Mouse (Mus musculus) macrophage (primary cell): ENCODE results near the gene Il34. TPM values are rescaled to one million over a fixed set of nuclear protein-coding genes. Genes with fewer than 3 reads are reported as not detected.

Experiments
- H3K27ac ChIP-seq: fragments of 350-480 bp; formaldehyde crosslinking; 2 replicates; pipeline ENCODE4 v1.9.0; 2021
- H3K36me3 ChIP-seq: fragments of 350-480 bp; formaldehyde crosslinking; 2 replicates; pipeline ENCODE4 v1.9.0; 2021; ENCODE audit errors: inconsistent target
- H3K4me3 ChIP-seq: fragments of 350-480 bp; formaldehyde crosslinking; 2 replicates; pipeline ENCODE4 v1.9.0; 2021; ENCODE audit errors: inconsistent target
- H3K79me2 ChIP-seq: fragments of 350-480 bp; formaldehyde crosslinking; 2 replicates; pipeline ENCODE4 v1.9.0; 2021; ENCODE audit errors: inconsistent target
- WGBS: methylation state at CpG from one replicate; pipeline ENCODE4 v1.1.7; 2026; ENCODE audit warnings: inconsistent platforms; ENCODE audit not compliant: missing documents; 5-methylcytosine and 5-hydroxymethylcytosine counted together
- polyA plus RNA-seq: library from polyadenylated mRNA; stranded (reverse); fragments of 250-400 nt; gene quantifications from 3 replicates; pipeline ENCODE4 v1.2.4, GENCODE M21; 2018; ENCODE audit warnings: inconsistent platforms

The Il34 gene
- polyA plus RNA-seq, 1 experiment from 2014 or later, result not detected

DNA sequence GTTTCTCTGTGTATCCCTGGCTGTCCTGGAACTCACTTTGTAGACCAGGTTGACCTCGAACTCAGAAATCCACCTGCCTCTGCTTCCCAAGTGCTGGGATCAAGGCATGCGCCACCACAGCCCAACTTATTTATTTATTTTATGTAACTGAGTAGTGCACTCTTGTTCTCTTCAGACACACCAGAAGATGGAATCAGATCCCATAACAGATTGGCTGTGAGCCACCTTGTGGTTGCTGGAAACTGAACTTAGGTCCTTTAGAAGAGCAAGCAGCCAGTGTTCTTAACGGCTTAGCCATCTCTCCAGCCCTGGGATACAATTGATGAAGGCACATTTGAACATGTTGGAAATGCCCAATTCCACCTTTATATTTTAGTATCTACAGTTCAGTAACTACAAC is 12.9 kb upstream of the Il34 start:
- H3K36me3 ChIP-seq, result peaks cover 98% of the 10 kb centered on the region
- peaks cover 28% of the 10 kb centered on the region; the same call in 1 of the 2 replicates for H3K79me2 ChIP-seq
- WGBS, result 94% methylated on average over 3 of the region's 3 CpGs
- no peak overlapping the region for H3K4me3 ChIP-seq
- H3K27ac ChIP-seq, result no peak overlapping the region

DNA sequence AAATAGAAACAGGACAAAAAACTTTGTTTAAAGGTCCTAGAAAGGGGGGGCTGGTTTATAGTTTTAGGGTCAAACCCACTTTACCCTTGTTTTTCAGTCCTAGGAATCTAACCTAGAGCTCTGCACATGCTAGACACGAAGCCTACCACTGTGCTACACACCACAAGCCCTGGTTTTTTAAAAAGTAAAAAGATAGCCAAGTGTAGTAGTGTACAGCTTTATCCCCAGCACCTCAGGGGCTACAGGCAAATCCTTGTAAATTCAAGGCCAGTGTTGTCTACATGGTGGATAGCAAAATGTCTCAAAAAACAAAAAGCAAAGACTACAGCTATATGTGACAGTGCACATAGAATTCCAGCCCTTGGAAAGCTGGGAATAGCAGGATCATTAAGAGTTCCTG is 11.3 kb upstream of the Il34 start:
- Histone ChIP-seq H3K36me3 (peaks cover 98% of the 10 kb centered on the region), H3K27ac (no peak overlapping the region), H3K79me2 (peaks cover 13% of the 10 kb centered on the region; the same call in 1 of the 2 replicates), H3K4me3 (no peak overlapping the region)
- 93% methylated on average over 1 of the region's 1 CpGs for WGBS

DNA sequence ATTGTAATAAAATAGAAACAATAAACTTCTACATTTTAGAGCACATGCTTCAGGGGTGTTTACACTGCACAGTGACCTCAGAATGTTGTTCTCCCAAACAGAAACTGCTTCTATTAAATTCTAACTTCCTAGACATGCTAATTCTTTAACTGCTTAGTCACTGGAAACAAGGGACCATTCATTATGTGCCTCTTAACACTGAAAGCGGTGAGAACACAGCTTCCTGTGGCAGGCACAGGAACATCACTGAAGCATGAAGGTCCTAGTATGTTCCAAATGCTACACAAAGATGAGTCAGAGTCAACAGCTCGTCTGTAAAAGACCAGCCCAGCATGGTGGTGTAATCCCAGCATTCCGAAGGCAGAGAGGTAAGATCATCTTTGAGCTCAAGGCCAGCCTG is 9.6 kb upstream of the Il34 start:
- H3K27ac ChIP-seq, result no peak overlapping the region
- H3K4me3 ChIP-seq, result no peak overlapping the region
- H3K36me3 ChIP-seq, result peaks cover 98% of the 10 kb centered on the region
- 91% methylated on average over 3 of the region's 3 CpGs for WGBS
- H3K79me2 ChIP-seq, result peaks cover 2% of the 10 kb centered on the region; the same call in 1 of the 2 replicates

DNA sequence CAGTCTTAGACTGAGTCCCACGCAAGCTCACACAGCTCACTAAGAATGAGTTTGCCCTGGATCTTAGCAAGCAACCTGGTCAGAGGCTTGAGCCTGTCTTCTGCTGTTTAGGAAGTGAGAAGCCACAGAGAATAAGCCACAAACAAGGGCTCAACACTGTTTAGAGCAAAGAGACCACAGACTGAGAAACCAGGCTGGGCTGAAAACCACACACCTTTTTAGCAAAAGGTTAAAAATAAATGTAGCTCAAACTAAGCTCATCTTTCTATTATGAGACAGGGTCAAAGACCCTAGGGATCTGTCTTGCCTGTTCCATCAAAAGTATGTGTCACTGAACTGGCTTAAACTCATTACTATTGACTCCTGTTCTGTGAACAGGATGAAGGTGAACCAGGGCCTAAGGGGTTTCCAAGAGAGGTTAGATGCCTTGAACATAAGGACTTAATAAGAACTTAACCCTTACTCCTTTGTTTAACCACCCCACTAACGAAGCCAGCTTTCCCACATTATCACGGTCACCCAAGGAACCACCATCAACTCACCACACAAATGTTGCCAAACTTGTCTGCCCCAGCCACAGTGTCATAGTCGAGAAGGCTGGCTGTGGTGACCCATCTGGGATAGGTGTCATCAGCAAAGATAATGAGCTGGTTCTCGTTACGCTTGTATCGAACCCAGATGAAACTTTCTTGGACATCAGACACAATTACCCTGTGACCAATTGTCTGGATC is 7.5 kb upstream of the Il34 start:
- no peak overlapping the region for H3K4me3 ChIP-seq
- no peaks in the 10 kb centered on the region; the same call in 1 of the 2 replicates for H3K79me2 ChIP-seq
- WGBS, result 83% methylated on average over 7 of the region's 7 CpGs
- no peak overlapping the region for H3K27ac ChIP-seq
- H3K36me3 ChIP-seq, result peaks cover 86% of the 10 kb centered on the region

DNA sequence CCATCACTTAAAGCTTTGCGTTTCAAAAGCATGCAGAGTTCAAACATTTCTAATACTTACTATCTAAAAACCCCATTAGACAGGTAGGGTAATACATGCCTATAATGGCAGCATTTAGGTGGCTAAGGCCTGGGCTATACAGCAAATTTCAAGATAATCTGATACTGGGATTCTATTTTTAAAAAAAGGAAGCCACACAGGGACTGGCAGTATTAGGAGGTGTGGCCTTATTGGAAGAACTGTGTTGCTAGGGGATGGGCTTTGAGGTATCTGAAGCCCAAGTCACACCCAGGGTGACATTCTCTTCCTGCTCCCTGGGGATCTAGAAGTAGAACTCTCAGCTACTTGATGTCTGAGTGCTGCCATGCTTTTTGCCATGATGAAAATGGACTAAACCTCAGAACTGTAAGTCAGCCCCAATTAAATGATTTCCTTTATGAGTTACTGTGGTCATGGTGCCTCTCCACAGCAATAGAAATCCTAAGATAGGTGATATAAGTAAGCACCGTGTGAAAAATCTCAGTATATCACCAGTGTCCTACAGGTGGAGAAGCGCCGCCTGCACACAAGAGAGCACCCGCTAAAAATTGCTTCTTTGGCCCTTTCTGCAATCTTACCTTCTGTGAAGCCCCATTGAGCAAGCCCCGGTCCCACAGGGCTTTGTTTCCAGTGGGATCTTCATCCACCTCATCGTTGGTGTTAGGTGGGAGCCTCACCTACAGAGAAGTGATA is 6.8 kb upstream of the Il34 start:
- 93% methylated on average over 7 of the region's 7 CpGs for WGBS
- H3K4me3 ChIP-seq, result no peak overlapping the region
- H3K79me2 ChIP-seq, result no peaks in the 10 kb centered on the region; the same call in 1 of the 2 replicates
- H3K36me3 ChIP-seq, result peaks cover 80% of the 10 kb centered on the region
- H3K27ac ChIP-seq, result no peak overlapping the region

DNA sequence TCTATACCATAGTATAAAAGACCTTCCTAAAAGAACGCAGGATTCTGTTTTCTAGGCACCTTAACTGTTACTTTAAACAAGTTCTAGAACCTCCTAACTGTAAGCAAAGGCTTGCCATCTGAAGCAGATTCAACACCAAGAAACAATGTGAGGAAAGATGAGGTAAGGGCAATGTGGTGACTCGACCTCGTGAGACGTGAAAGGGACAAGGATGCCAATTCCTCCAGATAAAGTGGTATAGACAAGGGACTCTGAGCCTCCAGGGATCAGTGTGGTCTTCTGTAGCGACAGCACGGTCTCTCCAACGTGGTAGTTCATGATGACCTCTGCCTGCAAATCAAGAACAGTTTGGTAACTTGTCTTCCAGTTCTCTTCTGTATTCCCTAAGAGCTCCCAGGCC is 6.1 kb upstream of the Il34 start:
- peaks cover 73% of the 10 kb centered on the region for H3K36me3 ChIP-seq
- 90% methylated on average over 7 of the region's 7 CpGs for WGBS
- no peak overlapping the region for H3K4me3 ChIP-seq
- H3K79me2 ChIP-seq, result no peaks in the 10 kb centered on the region
- no peak overlapping the region for H3K27ac ChIP-seq

DNA sequence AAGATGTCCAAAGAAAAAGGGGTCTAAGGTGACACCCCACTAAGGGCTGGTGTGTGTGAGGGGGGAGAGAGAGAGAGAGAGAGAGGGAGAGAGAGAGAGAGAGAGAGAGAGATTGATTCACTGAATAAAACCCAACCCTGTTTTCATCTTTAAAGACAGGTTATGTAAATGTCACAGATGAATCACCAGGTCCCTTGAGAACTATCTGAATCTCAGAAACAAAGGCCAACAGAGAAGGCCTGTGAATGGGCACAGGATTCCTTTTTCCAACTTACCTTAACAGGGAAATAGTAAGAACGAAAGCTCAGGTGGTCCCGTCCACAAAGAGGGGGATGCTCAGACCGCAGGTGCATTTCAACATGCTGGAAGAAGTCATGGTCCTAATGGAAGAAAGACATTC is 5.4 kb upstream of the Il34 start:
- Histone ChIP-seq H3K27ac (no peak overlapping the region), H3K4me3 (no peak overlapping the region), H3K79me2 (no peaks in the 10 kb centered on the region), H3K36me3 (peaks cover 66% of the 10 kb centered on the region)
- WGBS, result 95% methylated on average over 3 of the region's 3 CpGs

DNA sequence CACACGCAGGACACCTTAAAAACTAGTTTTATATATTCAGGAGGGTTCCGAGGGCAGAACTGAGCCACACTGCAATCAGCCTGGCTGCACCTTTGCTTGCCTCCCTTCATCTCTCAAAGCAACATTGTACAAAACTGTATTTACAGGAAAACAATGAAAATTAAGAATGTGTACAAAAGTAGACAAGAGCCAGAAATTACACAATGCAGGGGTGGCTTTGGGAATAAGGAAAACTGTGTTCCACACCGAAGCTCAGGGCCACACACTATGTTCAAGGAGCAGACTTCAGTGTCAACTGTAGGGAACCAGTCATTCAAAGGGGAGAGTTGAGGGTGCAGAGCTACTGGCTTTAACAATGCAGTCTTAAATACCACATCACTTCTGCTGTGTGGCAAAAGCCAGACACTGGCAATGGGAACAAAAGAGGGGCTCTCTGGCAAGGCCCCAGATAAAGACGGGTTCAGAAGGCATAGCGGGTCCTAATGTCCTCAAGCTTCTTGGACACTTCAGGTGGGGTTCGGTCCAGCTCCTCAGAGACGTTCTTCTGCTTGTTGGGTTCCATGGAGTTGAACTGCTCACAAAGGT is 4.8 kb upstream of the Il34 start:
- 95% methylated on average over 6 of the region's 7 CpGs for WGBS
- H3K79me2 ChIP-seq, result no peaks in the 10 kb centered on the region
- no peak overlapping the region for H3K4me3 ChIP-seq
- peaks cover 61% of the 10 kb centered on the region for H3K36me3 ChIP-seq
- H3K27ac ChIP-seq, result no peak overlapping the region

DNA sequence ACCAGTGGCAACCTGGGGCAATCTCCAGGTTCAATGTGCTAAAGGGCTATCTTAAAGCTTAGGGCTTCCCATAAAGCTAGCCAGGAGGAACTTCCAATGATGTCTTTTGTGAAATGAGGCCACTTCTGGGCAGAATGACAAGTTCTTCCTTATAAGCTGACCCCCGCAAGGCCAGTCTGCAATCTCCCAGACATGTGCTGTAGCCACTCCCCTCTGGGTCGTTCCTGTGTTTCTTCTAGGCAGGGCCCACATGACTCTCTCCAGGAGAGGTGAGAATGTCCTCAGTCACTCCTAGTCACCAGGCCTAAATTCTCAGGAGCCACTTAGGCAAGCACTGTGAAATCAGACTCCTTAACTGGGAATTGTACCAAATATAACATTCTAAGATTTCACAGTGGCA is 4.1 kb upstream of the Il34 start:
- WGBS, result 70% methylated on average over 2 of the region's 2 CpGs
- peaks cover 54% of the 10 kb centered on the region for H3K36me3 ChIP-seq
- no peaks in the 10 kb centered on the region for H3K79me2 ChIP-seq
- H3K27ac ChIP-seq, result no peak overlapping the region
- H3K4me3 ChIP-seq, result no peak overlapping the region

DNA sequence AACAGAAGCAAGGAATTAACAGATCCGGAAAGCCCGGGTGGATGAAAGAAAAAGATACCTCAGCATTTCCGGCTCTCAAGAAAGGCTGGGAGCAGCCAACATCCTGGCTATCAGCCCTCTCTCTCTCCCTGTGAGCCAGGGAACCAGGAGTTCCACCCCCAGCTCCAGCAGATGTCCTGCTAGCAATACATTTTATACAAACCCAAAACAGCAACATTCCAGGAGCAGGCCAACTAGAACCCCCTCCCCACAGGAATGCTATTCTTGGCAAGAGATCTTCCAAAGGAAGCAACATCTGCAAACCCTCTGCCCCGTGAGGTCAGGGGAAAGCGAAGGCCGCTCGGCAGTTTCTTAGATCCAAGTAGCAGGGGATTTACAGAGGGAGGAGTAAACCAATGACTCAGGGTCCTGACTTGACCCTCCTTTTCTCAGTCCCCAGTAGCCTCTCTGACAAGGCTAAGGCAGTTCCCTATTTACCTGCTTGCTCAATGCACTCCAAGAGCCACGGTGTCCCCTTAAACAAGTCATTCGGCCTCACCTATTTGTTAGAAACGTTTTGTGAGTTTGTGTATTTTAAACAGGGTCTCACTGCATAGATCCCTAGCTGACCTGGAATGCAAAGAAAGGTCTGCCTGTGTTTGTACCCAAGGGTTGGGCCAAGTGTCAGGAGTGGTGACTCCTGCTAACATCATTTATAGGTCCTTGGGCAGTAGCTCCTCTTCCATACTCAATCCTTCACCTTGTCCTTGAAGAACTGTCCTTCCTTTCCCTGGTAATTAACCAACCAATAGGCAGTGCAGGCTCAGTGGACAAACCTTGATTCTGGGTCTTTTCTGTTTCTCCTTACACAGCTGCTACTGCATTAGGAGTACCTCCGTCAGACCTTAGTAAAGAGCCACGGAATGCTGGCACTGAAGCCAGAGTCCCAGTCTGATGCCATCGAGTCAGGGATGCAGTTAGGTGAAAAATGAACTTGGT is 3.1 kb upstream of the Il34 start:
- WGBS, result 85% methylated on average over 13 of the region's 13 CpGs
- H3K79me2 ChIP-seq, result no peaks in the 10 kb centered on the region
- no peak overlapping the region for H3K4me3 ChIP-seq
- no peak overlapping the region for H3K27ac ChIP-seq
- H3K36me3 ChIP-seq, result peaks cover 44% of the 10 kb centered on the region

DNA sequence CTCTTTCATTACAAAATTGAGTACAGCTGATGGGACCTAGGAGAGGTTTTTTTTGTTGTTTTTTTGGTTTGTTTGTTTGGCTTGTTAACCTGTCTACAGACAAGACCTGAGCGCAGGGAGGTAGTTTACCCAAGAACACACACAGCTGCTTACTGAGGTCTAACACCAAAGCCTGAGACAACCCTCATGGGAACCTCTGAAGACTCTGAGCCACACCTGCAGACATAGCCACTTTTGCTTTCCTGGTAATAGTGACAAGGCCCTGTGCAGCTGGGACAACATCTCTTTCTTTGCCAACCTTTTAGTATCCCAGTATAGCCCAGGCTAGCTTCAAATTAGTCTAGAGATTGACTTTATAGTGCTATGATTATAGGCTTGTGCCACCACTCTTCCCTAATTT is 422 bp upstream of the Il34 start:
- H3K36me3 ChIP-seq, result peaks cover 18% of the 10 kb centered on the region; the same call in 1 of the 2 replicates
- no peak overlapping the region for H3K4me3 ChIP-seq
- H3K27ac ChIP-seq, result no peak overlapping the region
- no peaks in the 10 kb centered on the region for H3K79me2 ChIP-seq
- 92% methylated on average over 1 of the region's 1 CpGs for WGBS

DNA sequence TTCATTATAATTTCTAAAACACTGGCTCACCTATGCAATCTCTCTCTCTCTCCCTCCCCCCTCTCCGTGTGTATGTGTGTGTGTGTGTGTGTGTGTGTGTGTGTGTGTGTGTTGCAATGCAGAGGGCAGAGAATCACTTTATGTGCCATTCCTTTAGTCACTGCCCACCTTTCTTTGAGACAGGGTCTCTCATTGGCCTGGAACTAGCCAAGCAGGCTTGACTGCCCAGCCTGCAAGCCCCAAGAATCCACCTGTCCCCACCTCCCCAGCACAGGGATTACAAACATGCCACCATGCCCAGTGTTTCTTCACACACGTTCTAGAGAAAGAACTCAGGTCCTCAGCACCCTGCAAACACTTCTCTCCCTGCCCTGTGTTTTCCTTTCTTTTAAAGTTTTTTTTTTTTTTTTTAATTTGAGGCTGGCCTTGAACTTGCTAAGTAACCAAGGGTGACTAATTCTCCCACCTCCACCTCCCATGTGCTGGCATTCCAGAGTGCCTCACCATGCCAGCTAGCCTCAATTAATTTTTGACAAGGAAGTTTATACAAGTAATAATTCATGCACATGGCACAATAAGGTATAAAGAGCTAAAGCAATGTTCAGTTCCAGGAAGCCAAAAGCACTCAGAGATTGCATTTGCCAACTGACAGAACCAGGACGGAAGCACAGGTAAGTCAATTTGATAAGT is 754 bp downstream of the Il34 start:
- WGBS, result 70% methylated on average over 2 of the region's 3 CpGs
- Histone ChIP-seq H3K79me2 (no peaks in the 10 kb centered on the region), H3K27ac (no peak overlapping the region), H3K36me3 (peaks cover 7% of the 10 kb centered on the region; the same call in 1 of the 2 replicates), H3K4me3 (no peak overlapping the region)

DNA sequence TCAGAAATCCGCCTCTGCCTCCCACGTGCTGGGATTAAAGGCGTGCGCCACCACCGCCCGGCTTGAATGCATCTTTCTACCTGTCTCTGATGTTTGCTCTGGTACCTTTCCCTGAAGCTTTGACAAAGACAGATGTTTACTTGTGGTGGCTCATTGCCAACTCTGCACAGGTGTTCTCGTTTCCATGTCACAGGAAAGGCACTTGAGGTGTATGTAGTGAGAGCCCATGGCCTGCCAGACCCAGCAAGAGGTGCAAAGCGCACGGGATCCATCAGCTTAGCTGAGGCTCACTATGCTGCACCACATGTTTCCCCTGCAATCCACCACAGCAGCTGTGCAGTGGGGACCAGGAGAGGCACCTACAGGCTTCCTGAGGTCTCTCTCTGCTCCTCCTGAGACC is 1.9 kb downstream of the Il34 start:
- 82% methylated on average over 7 of the region's 9 CpGs for WGBS
- Histone ChIP-seq H3K36me3 (no peaks in the 10 kb centered on the region; the same call in 1 of the 2 replicates), H3K79me2 (no peaks in the 10 kb centered on the region), H3K27ac (no peak overlapping the region), H3K4me3 (no peak overlapping the region)

DNA sequence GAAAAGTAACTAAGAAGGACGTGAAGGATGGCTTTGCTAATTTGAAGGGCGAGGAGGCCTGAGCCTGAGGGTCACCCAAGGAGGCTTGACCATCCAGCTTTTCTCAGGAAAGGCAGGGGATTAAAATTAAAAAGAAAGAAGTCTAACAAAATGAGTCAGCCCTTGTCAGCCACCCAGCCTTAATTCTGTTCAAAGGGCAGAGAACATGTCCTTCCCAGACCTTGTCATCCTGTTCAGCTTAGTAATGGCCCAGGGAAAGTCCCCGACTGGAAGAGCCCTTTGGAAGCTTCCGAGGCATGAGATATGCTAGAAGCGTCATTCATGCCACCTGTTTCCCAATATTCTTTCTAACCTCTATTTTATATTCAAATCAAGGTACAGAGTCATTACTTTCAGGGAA is 2.7 kb downstream of the Il34 start:
- WGBS, result 97% methylated on average over 5 of the region's 5 CpGs
- Histone ChIP-seq H3K27ac (no peak overlapping the region), H3K79me2 (no peaks in the 10 kb centered on the region), H3K4me3 (no peak overlapping the region), H3K36me3 (no peaks in the 10 kb centered on the region)
